In the genomic region with DNA sequence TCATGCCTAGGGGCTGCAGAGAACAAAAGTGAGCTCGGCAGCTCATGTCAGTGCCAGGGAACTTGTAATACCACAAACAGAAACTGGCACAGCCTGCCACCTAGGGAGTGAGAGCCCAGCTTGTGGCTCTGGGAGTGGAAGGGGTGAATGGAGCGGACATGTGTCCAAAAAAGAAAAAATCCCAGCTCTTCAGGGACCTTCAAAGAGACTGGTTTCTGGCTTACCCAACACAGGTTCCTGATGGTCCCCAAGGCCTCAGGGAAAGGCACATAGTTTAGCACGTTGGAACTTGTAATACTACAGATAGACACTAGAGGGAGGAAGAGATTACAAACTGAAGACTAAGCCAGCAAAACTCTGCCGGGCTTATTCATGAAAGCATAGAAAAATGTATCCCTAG, we compare ENCODE assay signal across 9 mouse cellular contexts.
A peak's percentile ranks its signal among the peaks of the same experiment; 100 is the strongest.
DNase-seq lines count a peak whose midpoint lies in the region; ATAC-seq and TF ChIP-seq lines count a peak whose summit lies in the region.
"Had no signal": no experiment of that assay in that cellular context is flagged by ENCODE, and none has a peak within 500 bp of the region (broad histone marks: within the 10 kb centered on the region; RNA-seq: fewer than 3 reads in every experiment).

No protein-coding gene starts in this region.

- H3K27ac ChIP-seq in embryonic facial prominence, embryonic 14.5 days (replicated peaks; ENCODE audit: low read depth, low read length) = no peak overlapping the region
- H3K27ac ChIP-seq in lung, postnatal 0 days (ENCODE audit: low read length) = no peak overlapping the region
- H3K27ac ChIP-seq in neural tube, embryonic 15.5 days (replicated peaks) = no peak overlapping the region
- H3K27ac ChIP-seq: stomach, embryonic 15.5 days had no signal

- no peaks in the 10 kb centered on the region for H3K4me1 ChIP-seq in embryonic facial prominence, embryonic 14.5 days (ENCODE audit: control insufficient read depth, insufficient read depth, low read length)
- H3K4me1 ChIP-seq in lung, postnatal 0 days (ENCODE audit: insufficient read depth, low read depth, low read length) = no peaks in the 10 kb centered on the region
- no peaks in the 10 kb centered on the region for H3K4me1 ChIP-seq in neural tube, embryonic 15.5 days
- H3K4me1 ChIP-seq: stomach, embryonic 15.5 days had no signal

- H3K9ac ChIP-seq in embryonic facial prominence, embryonic 14.5 days (ENCODE audit: low read depth, low read length) = no peak overlapping the region
- no peak overlapping the region for H3K9ac ChIP-seq in lung, postnatal 0 days (replicated peaks; ENCODE audit: low read depth)
- H3K9ac ChIP-seq in neural tube, embryonic 15.5 days (replicated peaks) = no peak overlapping the region
- H3K9ac ChIP-seq: stomach, embryonic 15.5 days had no signal

- H3K36me3 ChIP-seq in embryonic facial prominence, embryonic 14.5 days (ENCODE audit: control insufficient read depth, insufficient read depth, low read length) = no peaks in the 10 kb centered on the region
- no peaks in the 10 kb centered on the region for H3K36me3 ChIP-seq in lung, postnatal 0 days (ENCODE audit: insufficient read depth, low read length)
- H3K36me3 ChIP-seq in neural tube, embryonic 15.5 days = no peaks in the 10 kb centered on the region
- H3K36me3 ChIP-seq: stomach, embryonic 15.5 days had no signal

- 33% methylated on average over 4 of the region's 4 CpGs for WGBS in embryonic facial prominence, embryonic 14.5 days
- WGBS in lung, postnatal 0 days = 38% methylated on average over 4 of the region's 4 CpGs
- WGBS in neural tube, embryonic 15.5 days = 43% methylated on average over 4 of the region's 4 CpGs

- intact Hi-C loops in gastrocnemius, postnatal 14 days (cut with DNase I; ENCODE audit: low total_unique reads) = loop anchor here (2.0 to 10.0 kb wide), 2 partner anchors 182 to 880 kb away; no protein-coding TSS in a partner anchor

- H3K4me3 ChIP-seq in embryonic facial prominence, embryonic 14.5 days (ENCODE audit: low read depth, low read length) = no peak overlapping the region
- no peak overlapping the region for H3K4me3 ChIP-seq in lung, postnatal 0 days (ENCODE audit: low read depth, low read length)
- no peak overlapping the region for H3K4me3 ChIP-seq in neural tube, embryonic 15.5 days (replicated peaks)
- H3K4me3 ChIP-seq: stomach, embryonic 15.5 days had no signal

- no peak for TF ChIP-seq EP300 in lung, postnatal 0 days (IDR thresholded peaks at IDR 0.05)

- peak; percentile 23 for DNase-seq in gastrocnemius, adult 18-20 months (ENCODE audit: low spot score)
- no peak for DNase-seq in gastrocnemius, postnatal 14 days
- peak; percentile 4 for DNase-seq in ovary, postnatal 36 days (ENCODE audit: low spot score)
- DNase-seq in ovary, postnatal 14 days (ENCODE audit: low spot score) = no peak
- peak; percentile 35 for DNase-seq in embryonic facial prominence, embryonic 14.5 days (ENCODE audit: low spot score)
- peak; percentile 71 for DNase-seq in lung, postnatal 0 days (ENCODE audit: low spot score)
- DNase-seq in frontal cortex, postnatal 25 days (ENCODE audit: low spot score in 2 of 2) = no peak

- peak; percentile 78 for TF ChIP-seq CTCF in lung, postnatal 0 days (IDR thresholded peaks at IDR 0.05)

- H3K27me3 ChIP-seq in embryonic facial prominence, embryonic 14.5 days (replicated peaks; ENCODE audit: control insufficient read depth, insufficient read depth, low read length) = no peaks in the 10 kb centered on the region
- no peaks in the 10 kb centered on the region for H3K27me3 ChIP-seq in lung, postnatal 0 days (replicated peaks; ENCODE audit: insufficient read depth, low read length)
- H3K27me3 ChIP-seq in neural tube, embryonic 15.5 days (replicated peaks) = no peaks in the 10 kb centered on the region
- H3K27me3 ChIP-seq: stomach, embryonic 15.5 days had no signal

- no peak overlapping the region for H3K4me2 ChIP-seq in embryonic facial prominence, embryonic 14.5 days (ENCODE audit: low read depth, low read length)
- no peak overlapping the region for H3K4me2 ChIP-seq in lung, postnatal 0 days (replicated peaks; ENCODE audit: low read depth, low read length)
- H3K4me2 ChIP-seq in neural tube, embryonic 15.5 days = no peak overlapping the region
- H3K4me2 ChIP-seq: stomach, embryonic 15.5 days had no signal

- no peaks in the 10 kb centered on the region for H3K9me3 ChIP-seq in embryonic facial prominence, embryonic 14.5 days (ENCODE audit: control insufficient read depth, low read length)
- H3K9me3 ChIP-seq in lung, postnatal 0 days (ENCODE audit: low read length) = no peaks in the 10 kb centered on the region
- H3K9me3 ChIP-seq in neural tube, embryonic 15.5 days (replicated peaks) = no peaks in the 10 kb centered on the region
- H3K9me3 ChIP-seq: stomach, embryonic 15.5 days had no signal

- ATAC-seq in embryonic facial prominence, embryonic 14.5 days (ENCODE audit: low read depth) = no peak
- no peak for ATAC-seq in lung, postnatal 0 days
- no peak for ATAC-seq in neural tube, embryonic 15.5 days (ENCODE audit: low FRiP score)

Comparison
In these comparisons a context has a peak if more than half of its experiments do, and no peak if none do; other contexts are left out.
1. DNase-seq: peak in gastrocnemius, adult 18-20 months (single experiment), ovary, postnatal 36 days (single experiment), embryonic facial prominence, embryonic 14.5 days (single experiment) and lung, postnatal 0 days (single experiment); none in gastrocnemius, postnatal 14 days (single experiment), ovary, postnatal 14 days (single experiment) and frontal cortex, postnatal 25 days (0 of 2).